Mouse (Mus musculus) ES-E14 (cell line): ENCODE data around the gene Ptgds. TPM values are rescaled to one million over a fixed set of nuclear protein-coding genes. Genes with fewer than 3 reads are reported as not detected.

Experiments used
- DNase-seq: peaks from one replicate; pipeline ENCODE4 v3.0.0-alpha.2; 2013; ENCODE audit warnings: low read depth, low spot score
- H3K27ac ChIP-seq: 2 replicates; pipeline ENCODE4 v1.5.1; 2012; ENCODE audit warnings: low read depth, mild to moderate bottlenecking, low read length, moderate library complexity, mixed read lengths; ENCODE audit not compliant: poor library complexity, insufficient read depth, severe bottlenecking
- H3K36me3 ChIP-seq: 2 replicates; pipeline ENCODE4 v1.6.1; 2012; ENCODE audit warnings: mild to moderate bottlenecking, low read length, moderate library complexity, mixed read lengths; ENCODE audit not compliant: control insufficient read depth, poor library complexity, insufficient read depth, severe bottlenecking
- H3K4me1 ChIP-seq, 2 experiments: fragments of 150-350 bp in 1 of 2; sonication (generic) in 1 of 2; 2 replicates each; pipeline ENCODE4 v1.6.1; 2012; ENCODE audit warnings: low read length in 2 of 2, mild to moderate bottlenecking in 1 of 2, mixed read lengths in 1 of 2; ENCODE audit not compliant: control insufficient read depth in 2 of 2, insufficient read depth in 2 of 2, poor library complexity in 1 of 2
- H3K4me3 ChIP-seq, 2 experiments: fragments of 150-350 bp in 1 of 2; sonication (generic) in 1 of 2; 2 replicates each; pipeline ENCODE4 v1.5.1; 2012; ENCODE audit warnings: low read length in 2 of 2, low read depth in 1 of 2, mild to moderate bottlenecking in 1 of 2, mixed read lengths in 1 of 2; ENCODE audit not compliant: insufficient read depth in 1 of 2, poor library complexity in 1 of 2, severe bottlenecking in 1 of 2
- H3K9ac ChIP-seq: 2 replicates; pipeline ENCODE4 v1.6.1; 2012; ENCODE audit warnings: low read depth, mild to moderate bottlenecking, low read length, mixed read lengths; ENCODE audit not compliant: poor library complexity, insufficient read depth, severe bottlenecking
- H3K9me3 ChIP-seq: fragments of 150-350 bp; sonication (generic); 2 replicates; pipeline ENCODE4 v1.6.1; 2012; ENCODE audit warnings: low read depth, mild to moderate bottlenecking, low read length; ENCODE audit not compliant: control insufficient read depth, insufficient read depth
- CHD2 ChIP-seq: IDR thresholded peaks from 2 replicates; pipeline ENCODE4 v1.6.1; 2014; ENCODE audit warnings: mild to moderate bottlenecking, low read depth, low read length, inconsistent platforms
- HCFC1 ChIP-seq: IDR thresholded peaks from 2 replicates; pipeline ENCODE4 v1.6.1; 2012; ENCODE audit warnings: low read length, inconsistent platforms, borderline replicate concordance; ENCODE audit not compliant: insufficient read depth
- MAFK ChIP-seq: IDR thresholded peaks from 2 replicates; pipeline ENCODE4 v1.6.1; 2014; ENCODE audit warnings: mild to moderate bottlenecking, low read depth, low read length, inconsistent platforms; ENCODE audit not compliant: insufficient read depth
- ZC3H11A ChIP-seq: IDR thresholded peaks from 2 replicates; pipeline ENCODE4 v1.6.1; 2012; ENCODE audit warnings: low read depth, mild to moderate bottlenecking, inconsistent platforms, low read length, borderline replicate concordance
- ZNF384 ChIP-seq: IDR thresholded peaks from 2 replicates; pipeline ENCODE4 v1.6.1; 2012; ENCODE audit warnings: low read depth, low read length, inconsistent platforms
- in situ Hi-C, 2 experiments: fragments of 600-800 bp; cut with MboI; formaldehyde crosslinking; loops; one replicate each; pipeline ENCODE4 v1.15.1; 2025; ENCODE audit warnings: low sequenced_read_pairs in 2 of 2, inconsistent platforms in 1 of 2; ENCODE audit not compliant: unreplicated experiment in 2 of 2
- total RNA-seq: library from RNA; depleted of rRNA; stranded (reverse); fragments of 300-350 nt; gene quantifications from 2 replicates; pipeline ENCODE4 v1.2.3, GENCODE M21; 2012

Ptgds gene
- total RNA-seq, 1 experiment = 0.98 TPM

DNA sequence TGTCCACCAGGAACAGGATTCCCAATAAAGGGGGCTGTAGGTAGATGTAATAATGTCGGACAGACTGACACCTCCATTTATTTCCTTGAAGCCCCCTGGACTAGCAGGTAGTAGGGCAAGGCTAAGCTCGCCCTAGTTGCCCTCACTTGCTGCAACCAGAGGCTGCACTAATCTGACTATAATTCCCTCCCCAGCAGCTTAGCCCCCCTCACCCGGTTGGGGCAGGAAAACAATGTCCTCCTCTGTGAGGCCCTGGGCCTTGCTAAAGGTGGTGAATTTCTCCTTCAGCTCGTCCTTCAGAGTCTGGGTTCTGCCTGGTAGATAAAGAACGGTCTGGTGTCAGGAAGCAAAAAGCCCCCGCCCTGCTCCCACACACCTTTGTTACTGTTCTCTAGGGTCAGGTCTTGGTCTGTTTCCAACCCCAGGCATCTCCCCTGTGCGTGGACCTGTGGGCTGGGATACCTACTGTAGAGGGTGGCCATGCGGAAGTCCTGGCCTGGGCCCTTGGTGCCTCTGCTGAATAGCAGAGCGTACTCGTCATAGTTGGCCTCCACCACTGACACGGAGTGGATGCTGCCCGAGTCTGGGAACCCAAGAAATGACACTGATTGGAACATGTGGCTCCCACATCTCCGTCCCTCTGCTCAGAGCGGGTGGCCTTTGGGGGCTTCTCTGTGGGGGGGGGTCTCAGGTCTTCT is 2.1 kb downstream of the Ptgds start:
- no peak for DNase-seq
- Histone ChIP-seq H3K4me3 (no peak overlapping the region), H3K36me3 (no peaks in the 10 kb centered on the region), H3K27ac (no peak overlapping the region), H3K9me3 (no peaks in the 10 kb centered on the region), H3K4me1 (no peaks in the 10 kb centered on the region), H3K9ac (no peak overlapping the region)
- TF ChIP-seq MAFK = no peak
- TF ChIP-seq CHD2 = no peak
- TF ChIP-seq ZC3H11A = no peak
- no peak for TF ChIP-seq ZNF384
- no peak for TF ChIP-seq HCFC1
- in situ Hi-C loops = no loop called here

DNA sequence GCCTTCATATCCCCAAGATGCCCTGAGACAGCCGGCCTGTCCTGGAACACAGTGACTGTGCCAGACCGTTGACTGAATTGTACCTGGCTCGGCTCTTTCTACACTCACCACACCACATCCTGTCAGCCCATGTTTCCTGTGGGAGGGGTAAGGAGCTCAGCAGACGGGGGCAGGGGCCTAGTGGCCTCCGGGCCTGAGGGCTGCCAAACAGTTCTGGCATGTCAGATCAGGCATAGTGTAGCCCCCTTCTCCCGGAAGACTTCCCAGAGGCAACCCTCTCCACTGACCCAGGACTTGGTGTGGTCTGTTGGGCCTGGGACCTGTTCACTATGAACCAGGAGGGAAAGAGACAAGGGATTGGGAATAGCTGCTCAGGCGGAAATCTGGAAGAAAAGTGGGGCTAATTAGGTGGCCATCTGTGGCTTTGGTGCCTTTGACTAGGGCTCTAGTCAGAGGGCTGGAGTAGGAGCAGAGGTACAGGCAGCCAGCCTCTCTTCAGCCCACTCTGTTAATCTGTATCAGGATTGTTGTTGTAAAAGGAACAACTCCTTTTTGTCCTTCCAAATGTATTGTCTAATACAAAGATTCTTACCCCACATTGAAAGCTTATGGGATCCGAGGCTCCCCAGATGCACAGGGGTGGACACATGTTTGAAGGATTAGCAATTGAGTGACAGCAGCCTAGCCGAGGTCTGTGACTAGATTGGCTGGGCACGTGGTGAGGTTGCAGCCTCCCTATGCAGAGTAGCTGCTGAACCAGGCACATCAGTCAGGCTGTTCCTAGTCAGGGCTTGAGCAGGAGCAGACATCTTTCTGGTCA is 3.8 kb downstream of the Ptgds start:
- no peak for DNase-seq
- H3K27ac ChIP-seq = no peak overlapping the region
- TF ChIP-seq MAFK (no peak), HCFC1 (no peak), CHD2 (no peak), ZNF384 (no peak), ZC3H11A (no peak)
- no peak overlapping the region for H3K9ac ChIP-seq
- peaks cover 0 to 3% of the 10 kb centered on the region in 2 experiments; a peak in 1 of 4 replicates for H3K4me1 ChIP-seq
- in situ Hi-C loops = no loop called here
- H3K4me3 ChIP-seq = no peak overlapping the region
- no peaks in the 10 kb centered on the region for H3K9me3 ChIP-seq
- no peaks in the 10 kb centered on the region for H3K36me3 ChIP-seq

DNA sequence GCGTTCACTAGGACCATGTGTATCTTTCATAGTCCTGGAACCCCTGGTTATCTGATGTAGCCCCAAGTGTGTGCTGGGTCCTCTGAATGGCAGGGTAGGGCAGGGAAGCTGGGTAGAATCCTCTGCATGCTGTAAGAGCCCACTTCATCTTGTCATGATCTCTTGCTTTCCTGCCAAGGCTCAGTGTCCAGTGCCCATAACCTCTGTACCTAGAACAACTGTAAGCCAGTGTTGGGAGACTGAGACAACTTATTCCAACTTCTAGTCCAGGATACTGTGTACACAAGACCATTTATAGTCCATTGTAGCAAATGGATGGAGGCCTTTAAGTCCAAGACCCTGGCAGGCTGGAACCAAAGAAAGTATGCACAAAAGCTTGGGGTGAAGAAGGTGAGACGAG is 4.6 kb downstream of the Ptgds start:
- no peaks in the 10 kb centered on the region for H3K9me3 ChIP-seq
- TF ChIP-seq ZNF384 (no peak), MAFK (no peak), CHD2 (no peak), HCFC1 (no peak), ZC3H11A (no peak)
- DNase-seq = no peak
- H3K4me1 ChIP-seq = peaks cover 0 to 3% of the 10 kb centered on the region in 2 experiments; a peak in 1 of 4 replicates
- in situ Hi-C loops = no loop called here
- no peak overlapping the region for H3K4me3 ChIP-seq
- H3K27ac ChIP-seq = no peak overlapping the region
- H3K36me3 ChIP-seq = no peaks in the 10 kb centered on the region
- H3K9ac ChIP-seq = no peak overlapping the region

DNA sequence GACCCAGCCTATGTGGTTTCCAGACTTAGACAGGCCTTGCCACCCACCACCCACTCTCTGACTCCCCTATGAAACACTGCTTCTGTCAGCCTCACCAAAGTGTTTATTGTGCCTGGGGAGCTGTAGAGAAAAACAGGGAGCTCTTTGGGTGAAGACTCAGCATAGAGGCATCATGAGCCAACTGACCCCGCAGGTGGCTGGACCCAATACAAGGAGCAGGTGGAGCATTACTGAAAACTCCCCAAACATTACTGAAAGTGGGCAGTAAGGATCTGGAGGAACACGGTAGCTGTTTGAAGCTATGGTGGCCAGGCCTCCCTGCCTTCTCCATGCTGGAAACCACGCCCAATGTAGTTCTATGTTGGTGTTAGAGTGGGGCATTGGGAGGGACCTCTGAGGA is 6.2 kb downstream of the Ptgds start:
- Histone ChIP-seq H3K36me3 (no peaks in the 10 kb centered on the region), H3K9me3 (no peaks in the 10 kb centered on the region), H3K27ac (no peak overlapping the region), H3K9ac (no peak overlapping the region), H3K4me1 (peaks cover 0 to 3% of the 10 kb centered on the region in 2 experiments; a peak in 1 of 4 replicates), H3K4me3 (no peak overlapping the region)
- in situ Hi-C loops = no loop called here
- no peak for DNase-seq
- TF ChIP-seq HCFC1 = no peak
- TF ChIP-seq MAFK = no peak
- TF ChIP-seq ZNF384 = no peak
- no peak for TF ChIP-seq ZC3H11A
- no peak for TF ChIP-seq CHD2
